Mouse (Mus musculus): ENCODE measurements around the gene Hist1h2bk. TPM values are rescaled to one million over a fixed set of nuclear protein-coding genes. Genes with fewer than 3 reads are reported as not detected.
A peak's percentile ranks its signal among the peaks of the same experiment; 100 is the strongest.

The Hist1h2bk gene
- polyA plus RNA-seq, 1 experiment from 2014 or later, result 10.0 TPM

DNA sequence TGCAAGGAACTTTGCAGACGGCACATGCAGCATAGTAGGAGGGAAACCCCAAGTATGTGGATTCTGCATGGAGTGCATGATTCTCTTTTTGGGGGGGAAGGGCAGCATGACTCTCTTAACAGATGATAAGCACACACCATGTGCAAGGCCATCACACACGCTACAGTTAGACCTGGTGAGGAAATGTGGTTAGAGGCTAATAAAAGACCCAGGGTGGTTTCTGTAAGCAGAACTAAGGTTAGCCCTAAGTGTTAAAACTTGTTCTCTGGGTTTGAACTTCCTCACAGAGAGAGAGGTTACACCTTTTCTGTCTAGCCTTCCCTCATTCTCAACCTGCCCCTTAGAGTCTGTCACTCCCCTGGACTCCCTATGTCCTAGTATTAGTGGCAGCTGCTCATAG lies 34.3 kb upstream of the Hist1h2bk start:
- peaks cover 19% of the 10 kb centered on the region for H3K4me1 ChIP-seq
- H3K4me3 ChIP-seq (replicated peaks), result no peak overlapping the region
- no peak overlapping the region for H3K27ac ChIP-seq
- H3K4me2 ChIP-seq, result no peak overlapping the region
- peaks cover 99% of the 10 kb centered on the region for H3K27me3 ChIP-seq
- WGBS, result 67% methylated on average over 2 of the region's 2 CpGs
- H3K9me3 ChIP-seq, result no peaks in the 10 kb centered on the region
- no peaks in the 10 kb centered on the region for H3K36me3 ChIP-seq (replicated peaks)
- no peak overlapping the region for H3K9ac ChIP-seq
- no peak for ATAC-seq (ENCODE audit: low FRiP score)

DNA sequence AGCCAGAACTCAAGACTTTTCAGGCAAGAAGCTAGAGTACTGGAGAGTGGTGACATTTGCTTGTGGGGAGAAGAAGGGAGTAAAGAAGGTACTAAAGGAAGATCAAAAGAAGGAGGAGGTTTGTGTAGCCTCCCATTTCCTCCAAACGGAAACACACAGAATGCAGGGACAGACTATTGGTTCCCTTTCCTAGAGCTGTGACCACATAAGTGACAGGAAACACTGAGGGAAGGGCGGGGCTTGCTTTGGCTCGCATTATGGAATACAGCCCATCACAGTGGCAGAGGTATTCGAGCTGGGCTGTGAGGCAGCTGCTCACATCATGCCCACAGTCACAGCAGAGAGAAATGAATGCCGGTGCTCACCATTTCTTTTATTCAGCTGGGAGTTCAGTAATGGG lies 33.8 kb upstream of the Hist1h2bk start:
- Histone ChIP-seq H3K4me1 (peaks cover 20% of the 10 kb centered on the region), H3K36me3 (replicated peaks) (no peaks in the 10 kb centered on the region), H3K4me3 (replicated peaks) (no peak overlapping the region), H3K9me3 (no peaks in the 10 kb centered on the region), H3K9ac (no peak overlapping the region), H3K4me2 (no peak overlapping the region), H3K27ac (no peak overlapping the region), H3K27me3 (peaks cover 99% of the 10 kb centered on the region)
- 18% methylated on average over 5 of the region's 5 CpGs for WGBS
- ATAC-seq (ENCODE audit: low FRiP score), result no peak

- peak; percentile 83 for ATAC-seq (ENCODE audit: low FRiP score)
- Histone ChIP-seq H3K4me1 (peaks cover 18% of the 10 kb centered on the region), H3K27ac (no peak overlapping the region), H3K27me3 (peaks cover 100% of the 10 kb centered on the region), H3K4me3 (replicated peaks) (peak overlapping the region; percentile 50), H3K4me2 (peak overlapping the region; percentile 91), H3K36me3 (replicated peaks) (no peaks in the 10 kb centered on the region), H3K9me3 (no peaks in the 10 kb centered on the region), H3K9ac (peak overlapping the region; percentile 46)
- under 1% methylated on average over 45 of the region's 45 CpGs for WGBS
These were observed 29.9 kb upstream of the Hist1h2bk start for GRCm38 (mm10) chr13:22005605-22006333.

GRCm38 (mm10) chr13:22006334-22007120 lies 29.1 kb upstream of the Hist1h2bk start:
- Histone ChIP-seq H3K4me1 (peaks cover 18% of the 10 kb centered on the region), H3K4me3 (replicated peaks) (peak overlapping the region; percentile 50), H3K9me3 (no peaks in the 10 kb centered on the region), H3K9ac (peak overlapping the region; percentile 46), H3K27me3 (peaks cover 99% of the 10 kb centered on the region), H3K36me3 (replicated peaks) (no peaks in the 10 kb centered on the region), H3K27ac (no peak overlapping the region), H3K4me2 (peak overlapping the region; percentile 91)
- WGBS, result under 1% methylated on average over 38 of the region's 38 CpGs
- peak; percentile 82; the same call in 1 of the 2 replicates for ATAC-seq (ENCODE audit: low FRiP score)

GRCm38 (mm10) chr13:22007121-22007510 lies 28.6 kb upstream of the Hist1h2bk start:
- H3K36me3 ChIP-seq (replicated peaks), result no peaks in the 10 kb centered on the region
- H3K9ac ChIP-seq, result 0 out of 2 replicates have a peak overlapping the region, but pooled peaks have one; percentile 2
- no peak overlapping the region for H3K27ac ChIP-seq
- peaks cover 96% of the 10 kb centered on the region for H3K27me3 ChIP-seq
- no peaks in the 10 kb centered on the region for H3K9me3 ChIP-seq
- peak overlapping the region; percentile 50 for H3K4me3 ChIP-seq (replicated peaks)
- ATAC-seq (ENCODE audit: low FRiP score), result no peak
- H3K4me1 ChIP-seq, result peaks cover 18% of the 10 kb centered on the region
- H3K4me2 ChIP-seq, result peak overlapping the region; percentile 91
- 1% methylated on average over 18 of the region's 18 CpGs for WGBS

DNA sequence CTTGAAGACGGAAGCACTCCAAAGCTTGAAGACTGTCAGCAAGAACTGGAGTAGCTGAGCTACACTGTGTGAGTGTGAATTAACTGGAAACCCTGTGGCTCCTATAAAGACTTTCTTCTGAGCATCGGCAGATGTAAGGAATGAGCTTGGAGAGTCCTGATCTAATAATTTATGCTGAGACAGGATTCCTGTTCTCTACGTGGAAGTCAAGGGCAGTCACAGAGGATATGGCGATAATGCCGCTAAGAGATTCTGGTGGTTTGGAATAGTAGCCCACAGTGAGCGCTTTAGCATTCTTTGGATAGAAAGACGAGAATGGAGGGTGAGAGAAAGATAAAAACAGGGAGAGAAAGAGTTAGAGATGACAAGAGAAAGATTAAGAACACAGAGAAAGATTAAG lies 27.8 kb upstream of the Hist1h2bk start:
- ATAC-seq (ENCODE audit: low FRiP score), result no peak
- H3K4me3 ChIP-seq (replicated peaks), result no peak overlapping the region
- peaks cover 18% of the 10 kb centered on the region for H3K4me1 ChIP-seq
- H3K9me3 ChIP-seq, result no peaks in the 10 kb centered on the region
- no peak overlapping the region for H3K27ac ChIP-seq
- H3K27me3 ChIP-seq, result peaks cover 96% of the 10 kb centered on the region
- 47% methylated on average over 7 of the region's 7 CpGs for WGBS
- H3K36me3 ChIP-seq (replicated peaks), result no peaks in the 10 kb centered on the region
- no peak overlapping the region for H3K9ac ChIP-seq
- H3K4me2 ChIP-seq, result no peak overlapping the region

GRCm38 (mm10) chr13:22008707-22009106 lies 27.0 kb upstream of the Hist1h2bk start:
- no peak overlapping the region for H3K9ac ChIP-seq
- no peaks in the 10 kb centered on the region for H3K36me3 ChIP-seq (replicated peaks)
- no peak for ATAC-seq (ENCODE audit: low FRiP score)
- no peak overlapping the region for H3K27ac ChIP-seq
- 67% methylated on average over 3 of the region's 3 CpGs for WGBS
- no peaks in the 10 kb centered on the region for H3K9me3 ChIP-seq
- H3K4me3 ChIP-seq (replicated peaks), result no peak overlapping the region
- no peak overlapping the region for H3K4me2 ChIP-seq
- H3K4me1 ChIP-seq, result peaks cover 18% of the 10 kb centered on the region
- H3K27me3 ChIP-seq, result peaks cover 90% of the 10 kb centered on the region

DNA sequence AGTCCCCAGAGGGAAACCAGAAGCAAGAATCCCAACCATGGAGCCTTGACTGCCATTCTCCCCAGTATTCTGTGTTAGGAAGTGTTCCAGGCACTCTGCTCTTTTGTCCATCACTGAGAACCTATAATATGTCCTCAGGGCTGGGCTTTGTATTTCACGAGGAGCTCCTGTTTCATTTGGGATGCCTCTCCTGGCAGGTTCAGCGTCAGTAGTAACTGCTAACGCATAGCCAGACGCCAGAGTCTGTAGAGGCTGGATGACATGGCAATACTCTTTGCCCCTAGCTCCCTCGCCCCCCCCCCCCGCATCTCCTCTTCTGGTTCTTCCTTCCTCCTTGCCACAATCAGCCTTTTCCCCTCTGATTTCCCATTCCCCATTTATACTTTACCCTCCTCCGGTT lies 26.0 kb upstream of the Hist1h2bk start, which contains the start of gene Prss16:
Prss16 (minus strand) TSS at position 101 of the 400 bp plus-strand sequence.
- Histone ChIP-seq H3K4me2 (no peak within 1 kb of the TSS), H3K9me3 (no peaks in the 10 kb centered on the region), H3K4me3 (replicated peaks) (no peak within 1 kb of the TSS), H3K36me3 (replicated peaks) (no peaks in the 10 kb centered on the region), H3K9ac (no peak within 1 kb of the TSS), H3K27ac (no peak within 1 kb of the TSS), H3K4me1 (peaks cover 21% of the 10 kb centered on the region), H3K27me3 (peaks cover 90% of the 10 kb centered on the region)
- ATAC-seq (ENCODE audit: low FRiP score), result no peak
- 34% methylated on average over 6 of the region's 7 CpGs for WGBS

- Histone ChIP-seq H3K27me3 (peaks cover 76% of the 10 kb centered on the region), H3K4me2 (peak overlapping the region; percentile 28), H3K9ac (no peak overlapping the region), H3K9me3 (no peaks in the 10 kb centered on the region), H3K36me3 (replicated peaks) (no peaks in the 10 kb centered on the region), H3K27ac (no peak overlapping the region), H3K4me1 (0 out of 2 replicates have a peak, but pooled peaks cover 3% of the 10 kb centered on the region), H3K4me3 (replicated peaks) (no peak overlapping the region)
- ATAC-seq (ENCODE audit: low FRiP score), result no peak
- 17% methylated on average over 13 of the region's 13 CpGs for WGBS
These were observed 22.0 kb upstream of the Hist1h2bk start for GRCm38 (mm10) chr13:22013716-22014115.

DNA sequence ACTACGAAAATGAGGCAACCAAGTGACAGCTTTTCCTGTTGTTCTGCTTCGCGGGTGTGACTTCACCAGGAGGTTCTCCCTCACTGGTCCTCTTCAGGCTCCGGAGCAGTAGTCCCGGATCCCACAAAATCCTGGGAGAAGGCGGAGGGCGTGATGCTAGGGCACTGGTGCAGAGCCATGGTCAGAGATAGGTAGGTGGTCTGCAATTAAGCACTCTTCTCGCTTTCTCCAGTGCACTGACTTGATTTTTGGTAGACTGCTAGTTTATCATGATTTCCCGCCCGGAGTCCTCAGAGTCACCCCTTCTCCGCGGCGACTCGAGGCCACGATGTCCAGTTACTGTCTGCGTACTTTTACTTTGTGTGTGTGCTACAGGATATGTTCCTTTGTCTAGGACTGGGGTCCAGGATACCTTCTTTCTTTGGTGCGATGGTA lies 21.2 kb upstream of the Hist1h2bk start:
- Histone ChIP-seq H3K36me3 (replicated peaks) (no peaks in the 10 kb centered on the region), H3K4me3 (replicated peaks) (peak overlapping the region; percentile 8; the same call in 1 of the 2 replicates), H3K27me3 (peaks cover 76% of the 10 kb centered on the region), H3K27ac (no peak overlapping the region), H3K4me1 (0 out of 2 replicates have a peak, but pooled peaks cover 3% of the 10 kb centered on the region), H3K9ac (no peak overlapping the region), H3K9me3 (no peaks in the 10 kb centered on the region), H3K4me2 (peak overlapping the region; percentile 28)
- peak; percentile 20; the same call in 1 of the 2 replicates for ATAC-seq (ENCODE audit: low FRiP score)
- 18% methylated on average over 17 of the region's 17 CpGs for WGBS

DNA sequence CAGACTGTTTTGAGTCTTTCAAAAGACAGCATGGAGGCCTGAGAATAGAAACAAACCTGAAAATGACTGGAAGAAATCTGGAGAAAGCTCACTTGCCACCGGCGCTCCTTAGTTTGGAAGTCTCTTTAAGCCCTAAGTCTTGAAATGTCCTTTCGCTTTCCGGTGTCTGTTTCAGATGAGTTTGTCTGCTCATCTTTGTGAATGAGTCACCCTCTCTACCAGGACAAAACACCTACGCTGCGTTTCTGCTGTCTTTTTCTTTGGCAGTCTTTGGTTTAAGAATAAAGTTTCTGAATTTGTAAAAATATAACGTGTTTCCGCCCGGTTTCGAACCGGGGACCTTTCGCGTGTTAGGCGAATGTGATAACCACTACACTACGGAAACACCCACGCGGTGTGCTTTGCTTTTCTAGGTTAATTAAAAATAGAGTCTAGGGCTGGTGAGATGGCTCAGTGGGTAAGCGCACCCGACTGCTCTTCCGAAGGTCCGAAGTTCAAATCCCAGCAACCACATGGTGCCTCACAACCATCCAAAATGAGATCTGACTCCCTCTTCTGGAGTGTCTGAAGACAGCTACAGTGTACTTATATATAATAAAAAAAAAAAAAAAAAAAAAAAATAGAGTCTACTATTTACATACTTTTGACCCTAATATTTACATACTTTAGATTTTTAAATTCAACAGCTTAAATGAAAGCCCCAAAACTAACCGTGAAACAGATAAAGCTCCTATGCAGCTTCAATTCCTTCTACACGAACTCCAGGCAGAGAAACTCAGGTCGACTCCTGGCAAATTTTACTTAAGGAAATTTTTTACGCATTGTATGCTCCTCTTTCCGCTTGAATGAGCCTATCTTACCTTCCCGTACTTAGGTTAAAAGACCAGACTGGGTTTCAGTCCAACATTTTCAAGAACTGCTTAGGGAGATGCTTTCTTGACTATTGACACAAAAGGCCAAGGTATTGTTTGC lies 19.9 kb upstream of the Hist1h2bk start:
- H3K9ac ChIP-seq, result no peak overlapping the region
- H3K27me3 ChIP-seq, result peaks cover 66% of the 10 kb centered on the region
- ATAC-seq (ENCODE audit: low FRiP score), result peak; percentile 72
- WGBS, result 13% methylated on average over 27 of the region's 27 CpGs
- no peak overlapping the region for H3K27ac ChIP-seq
- H3K36me3 ChIP-seq (replicated peaks), result no peaks in the 10 kb centered on the region
- peaks cover 6% of the 10 kb centered on the region; the same call in 1 of the 2 replicates for H3K4me1 ChIP-seq
- no peaks in the 10 kb centered on the region for H3K9me3 ChIP-seq
- H3K4me3 ChIP-seq (replicated peaks), result no peak overlapping the region; the same call in 1 of the 2 replicates
- H3K4me2 ChIP-seq, result 0 out of 2 replicates have a peak overlapping the region, but pooled peaks have one; percentile 19

Measured in forebrain, embryonic 12.5 days (tissue).